ENCODE assay signal across 10 mouse cellular contexts in genomic region chr5:111267100-111267499, GRCm38 (mm10).
DNase-seq lines count a peak whose midpoint lies in the region; ATAC-seq and TF ChIP-seq lines count a peak whose summit lies in the region.
"Had no signal": no experiment of that assay in that cellular context is flagged by ENCODE, and none has a peak within 500 bp of the region (broad histone marks: within the 10 kb centered on the region; RNA-seq: fewer than 3 reads in every experiment).

No protein-coding gene starts in this region.

- ATAC-seq in heart, embryonic 13.5 days (ENCODE audit: extremely low read depth, insufficient number of reproducible peaks, low FRiP score, low TSS enrichment): 0 out of 2 replicates have a peak, but pooled peaks have one; percentile 22
- no peak for ATAC-seq in kidney, embryonic 15.5 days (replicated peaks; ENCODE audit: low FRiP score)
- peak; percentile 80 for ATAC-seq in megakaryocyte-erythroid progenitor cell, adult 5-6 weeks (replicated peaks; ENCODE audit: low FRiP score, low TSS enrichment, poor library complexity, severe bottlenecking)

- peaks cover 5% of the 10 kb centered on the region for H3K27me3 ChIP-seq in heart, embryonic 13.5 days (replicated peaks)
- no peaks in the 10 kb centered on the region for H3K27me3 ChIP-seq in kidney, embryonic 15.5 days
- H3K27me3 ChIP-seq: embryonic facial prominence, embryonic 12.5 days; neural tube, embryonic 13.5 days had no signal

- peaks cover 10% of the 10 kb centered on the region for H3K9me3 ChIP-seq in heart, embryonic 13.5 days
- peaks cover 4% of the 10 kb centered on the region; the same call in 1 of the 2 replicates for H3K9me3 ChIP-seq in kidney, embryonic 15.5 days (replicated peaks)
- H3K9me3 ChIP-seq: neural tube, embryonic 13.5 days had no signal

- intact Hi-C loops in left cerebral cortex, adult 2 months (cut with DNase I): loop anchor here (5.0 to 10.0 kb wide), 2 partner anchors 480 to 622 kb away; no protein-coding TSS in a partner anchor
- intact Hi-C loops in left cerebral cortex, postnatal 36 days (cut with DNase I): loop anchor here (5.0 kb wide), 1 partner anchor 480 kb away; no protein-coding TSS in a partner anchor

- no peak overlapping the region for H3K4me2 ChIP-seq in heart, embryonic 13.5 days
- H3K4me2 ChIP-seq in kidney, embryonic 15.5 days: no peak overlapping the region
- H3K4me2 ChIP-seq: embryonic facial prominence, embryonic 12.5 days; neural tube, embryonic 13.5 days had no signal

- no peak overlapping the region for H3K4me3 ChIP-seq in left cerebral cortex, adult 2 months
- H3K4me3 ChIP-seq in heart, embryonic 13.5 days: no peak overlapping the region
- H3K4me3 ChIP-seq in kidney, embryonic 15.5 days (replicated peaks): no peak overlapping the region
- H3K4me3 ChIP-seq: embryonic facial prominence, embryonic 12.5 days; neural tube, embryonic 13.5 days had no signal

- peak overlapping the region; percentile 29 for H3K27ac ChIP-seq in left cerebral cortex, adult 2 months
- H3K27ac ChIP-seq in heart, embryonic 13.5 days (replicated peaks): peak overlapping the region; percentile 58
- peak overlapping the region; percentile 45; the same call in 1 of the 2 replicates for H3K27ac ChIP-seq in kidney, embryonic 15.5 days
- H3K27ac ChIP-seq: embryonic facial prominence, embryonic 12.5 days; neural tube, embryonic 13.5 days had no signal

- no peak overlapping the region for H3K9ac ChIP-seq in heart, embryonic 13.5 days
- H3K9ac ChIP-seq in kidney, embryonic 15.5 days: no peak overlapping the region
- H3K9ac ChIP-seq: embryonic facial prominence, embryonic 12.5 days; neural tube, embryonic 13.5 days had no signal

- 52% methylated on average over 3 of the region's 3 CpGs for whole genome bisulfite sequencing in heart, embryonic 13.5 days
- 76% methylated on average over 3 of the region's 3 CpGs for WGBS in kidney, embryonic 15.5 days

- TF ChIP-seq CTCF in left cerebral cortex, adult 2 months (IDR thresholded peaks at IDR 0.05): no peak

- H3K4me1 ChIP-seq in heart, embryonic 13.5 days: peaks cover 49% of the 10 kb centered on the region
- peaks cover 33% of the 10 kb centered on the region for H3K4me1 ChIP-seq in kidney, embryonic 15.5 days

- no peak for DNase-seq in left cerebral cortex, adult 2 months (ENCODE audit: extremely low spot score in 1 of 2, low spot score in 2 of 2)
- no peak for DNase-seq in left cerebral cortex, postnatal 36 days (ENCODE audit: low spot score in 2 of 2)
- no peak for DNase-seq in cerebellum, postnatal 36 days
- DNase-seq in thymus, postnatal 10 days (ENCODE audit: low spot score in 2 of 2): no peak
- DNase-seq: gastrocnemius, postnatal 36 days had no signal

- peaks cover 35% of the 10 kb centered on the region for H3K36me3 ChIP-seq in heart, embryonic 13.5 days
- peaks cover 51% of the 10 kb centered on the region for H3K36me3 ChIP-seq in kidney, embryonic 15.5 days
